Mouse (Mus musculus): ENCODE measurements around the gene Nr3c2. TPM values are rescaled to one million over a fixed set of nuclear protein-coding genes. Genes with fewer than 3 reads are reported as not detected.

The Nr3c2 gene
- polyA plus RNA-seq, 1 experiment, result 0.39 TPM

- TF ChIP-seq POLR2A (IDR thresholded peaks at IDR 0.05; ENCODE audit: borderline replicate concordance, low read depth, low read length) (no peak), CTCF (IDR thresholded peaks at IDR 0.05; ENCODE audit: low read depth, low read length) (no peak)
- no peak overlapping the region for H3K27ac ChIP-seq (ENCODE audit: insufficient read depth, low read depth, low read length)
- H3K4me1 ChIP-seq (ENCODE audit: control insufficient read depth, insufficient read depth, low read length), result no peaks in the 10 kb centered on the region
- H3K4me3 ChIP-seq (ENCODE audit: insufficient read depth, low read length), result no peak overlapping the region
Measured at GRCm38 (mm10) chr8:77223123-77223522, 323.9 kb downstream of the Nr3c2 start.

- Histone ChIP-seq H3K4me3 (ENCODE audit: insufficient read depth, low read length) (no peak overlapping the region), H3K4me1 (ENCODE audit: control insufficient read depth, insufficient read depth, low read length) (no peaks in the 10 kb centered on the region), H3K27ac (ENCODE audit: insufficient read depth, low read depth, low read length) (no peak overlapping the region)
- TF ChIP-seq CTCF (IDR thresholded peaks at IDR 0.05; ENCODE audit: low read depth, low read length) (no peak), POLR2A (IDR thresholded peaks at IDR 0.05; ENCODE audit: borderline replicate concordance, low read depth, low read length) (no peak)
Measured at GRCm38 (mm10) chr8:77227742-77228141, 328.5 kb downstream of the Nr3c2 start.

DNA sequence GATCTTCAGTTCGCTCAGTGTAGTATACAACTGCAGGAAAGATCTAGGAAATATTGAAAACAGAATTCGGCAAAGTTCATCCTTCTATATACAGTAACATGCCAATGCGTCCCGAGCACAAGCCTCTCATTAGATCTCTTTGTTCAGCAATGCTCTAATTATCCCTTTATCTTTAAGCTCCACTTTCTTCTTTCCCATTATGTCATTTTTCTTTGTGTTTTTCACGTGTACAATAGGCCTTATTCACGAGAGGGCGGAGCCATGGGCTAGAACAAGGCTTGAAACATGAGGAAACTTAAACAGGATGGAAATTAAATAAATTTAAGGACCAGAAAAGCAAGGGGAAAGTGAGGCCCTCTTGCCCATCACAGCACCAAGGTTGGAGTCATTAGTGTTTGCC lies 329.4 kb downstream of the Nr3c2 start:
- H3K4me3 ChIP-seq (ENCODE audit: insufficient read depth, low read length), result no peak overlapping the region
- no peak overlapping the region for H3K27ac ChIP-seq (ENCODE audit: insufficient read depth, low read depth, low read length)
- TF ChIP-seq POLR2A (IDR thresholded peaks at IDR 0.05; ENCODE audit: borderline replicate concordance, low read depth, low read length), result no peak
- TF ChIP-seq CTCF (IDR thresholded peaks at IDR 0.05; ENCODE audit: low read depth, low read length), result no peak
- H3K4me1 ChIP-seq (ENCODE audit: control insufficient read depth, insufficient read depth, low read length), result no peaks in the 10 kb centered on the region

DNA sequence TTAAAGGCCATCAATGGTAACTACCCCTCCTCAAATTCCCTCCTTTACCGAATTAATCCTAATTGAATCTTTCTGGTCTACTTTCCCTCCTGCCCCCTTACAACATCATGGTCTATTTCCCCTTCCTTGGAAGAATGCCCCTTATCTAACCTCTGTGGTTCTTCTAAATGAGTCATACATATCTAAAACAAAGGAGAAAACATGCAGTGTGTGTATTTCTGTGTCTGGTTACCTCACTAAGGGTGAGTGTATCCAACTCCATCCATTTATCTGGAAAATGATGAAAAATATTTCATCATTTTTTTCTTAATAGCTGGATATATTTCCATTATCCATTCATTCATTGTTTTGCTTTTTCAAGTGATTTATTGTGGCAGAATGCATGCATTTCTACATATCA lies 332.0 kb downstream of the Nr3c2 start:
- Histone ChIP-seq H3K27ac (ENCODE audit: insufficient read depth, low read depth, low read length) (no peak overlapping the region), H3K4me1 (ENCODE audit: control insufficient read depth, insufficient read depth, low read length) (no peaks in the 10 kb centered on the region), H3K4me3 (ENCODE audit: insufficient read depth, low read length) (no peak overlapping the region)
- TF ChIP-seq POLR2A (IDR thresholded peaks at IDR 0.05; ENCODE audit: borderline replicate concordance, low read depth, low read length) (no peak), CTCF (IDR thresholded peaks at IDR 0.05; ENCODE audit: low read depth, low read length) (no peak)

- Histone ChIP-seq H3K4me3 (ENCODE audit: insufficient read depth, low read length) (no peak overlapping the region), H3K4me1 (ENCODE audit: control insufficient read depth, insufficient read depth, low read length) (no peaks in the 10 kb centered on the region), H3K27ac (ENCODE audit: insufficient read depth, low read depth, low read length) (no peak overlapping the region)
- TF ChIP-seq POLR2A (IDR thresholded peaks at IDR 0.05; ENCODE audit: borderline replicate concordance, low read depth, low read length), result no peak
- no peak for TF ChIP-seq CTCF (IDR thresholded peaks at IDR 0.05; ENCODE audit: low read depth, low read length)
Measured at GRCm38 (mm10) chr8:77231834-77232233, 332.6 kb downstream of the Nr3c2 start.

GRCm38 (mm10) chr8:77232411-77232810 lies 333.2 kb downstream of the Nr3c2 start:
- no peaks in the 10 kb centered on the region for H3K4me1 ChIP-seq (ENCODE audit: control insufficient read depth, insufficient read depth, low read length)
- H3K27ac ChIP-seq (ENCODE audit: insufficient read depth, low read depth, low read length), result no peak overlapping the region
- H3K4me3 ChIP-seq (ENCODE audit: insufficient read depth, low read length), result no peak overlapping the region
- no peak for TF ChIP-seq POLR2A (IDR thresholded peaks at IDR 0.05; ENCODE audit: borderline replicate concordance, low read depth, low read length)
- no peak for TF ChIP-seq CTCF (IDR thresholded peaks at IDR 0.05; ENCODE audit: low read depth, low read length)

- Histone ChIP-seq H3K4me1 (ENCODE audit: control insufficient read depth, insufficient read depth, low read length) (no peaks in the 10 kb centered on the region), H3K4me3 (ENCODE audit: insufficient read depth, low read length) (no peak overlapping the region), H3K27ac (ENCODE audit: insufficient read depth, low read depth, low read length) (no peak overlapping the region)
- TF ChIP-seq CTCF (IDR thresholded peaks at IDR 0.05; ENCODE audit: low read depth, low read length) (no peak), POLR2A (IDR thresholded peaks at IDR 0.05; ENCODE audit: borderline replicate concordance, low read depth, low read length) (no peak)
Measured at GRCm38 (mm10) chr8:77236701-77237100, 337.5 kb downstream of the Nr3c2 start.

DNA sequence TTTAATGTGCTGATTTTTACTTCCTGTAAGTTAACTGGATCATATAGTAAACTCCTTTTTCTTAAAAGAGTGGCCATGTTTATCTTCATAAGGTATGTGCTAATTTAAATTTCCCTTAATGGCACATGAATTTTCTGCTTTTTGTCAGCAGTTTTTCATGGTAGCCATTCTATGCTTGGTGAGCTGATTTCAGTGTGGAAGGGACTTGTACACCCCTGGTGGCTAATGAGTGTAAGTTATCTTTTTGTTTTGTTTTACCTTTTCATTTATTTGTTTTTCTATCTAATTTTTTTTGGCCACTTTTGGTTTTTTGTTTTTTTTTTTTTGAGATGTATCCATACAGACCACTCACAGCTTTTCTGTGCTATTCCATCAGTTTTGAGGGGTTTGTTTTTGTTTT lies 340.2 kb downstream of the Nr3c2 start:
- no peak overlapping the region for H3K4me3 ChIP-seq (ENCODE audit: insufficient read depth, low read length)
- TF ChIP-seq CTCF (IDR thresholded peaks at IDR 0.05; ENCODE audit: low read depth, low read length), result no peak
- no peak for TF ChIP-seq POLR2A (IDR thresholded peaks at IDR 0.05; ENCODE audit: borderline replicate concordance, low read depth, low read length)
- H3K27ac ChIP-seq (ENCODE audit: insufficient read depth, low read depth, low read length), result no peak overlapping the region
- H3K4me1 ChIP-seq (ENCODE audit: control insufficient read depth, insufficient read depth, low read length), result no peaks in the 10 kb centered on the region

DNA sequence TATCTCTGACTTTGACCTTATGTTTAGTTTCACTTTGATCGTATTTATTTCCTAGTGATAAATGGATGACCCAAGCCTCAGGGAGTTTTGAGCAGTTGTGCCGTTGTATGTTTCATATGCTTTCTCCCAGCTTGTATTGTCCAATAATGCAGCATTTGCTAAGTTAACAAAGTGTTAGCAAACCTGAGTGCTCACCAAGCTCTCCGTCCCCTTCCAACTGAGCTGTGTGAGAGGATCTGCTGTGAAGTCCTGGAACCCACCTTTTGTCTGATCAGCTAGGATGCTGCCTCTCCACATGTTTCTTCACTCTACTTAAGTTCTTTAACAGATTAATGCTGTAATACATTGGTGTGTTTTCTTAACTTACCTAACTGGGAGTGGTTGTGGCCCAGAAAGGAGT lies 342.1 kb downstream of the Nr3c2 start:
- Histone ChIP-seq H3K27ac (ENCODE audit: insufficient read depth, low read depth, low read length) (no peak overlapping the region), H3K4me1 (ENCODE audit: control insufficient read depth, insufficient read depth, low read length) (no peaks in the 10 kb centered on the region), H3K4me3 (ENCODE audit: insufficient read depth, low read length) (no peak overlapping the region)
- TF ChIP-seq POLR2A (IDR thresholded peaks at IDR 0.05; ENCODE audit: borderline replicate concordance, low read depth, low read length) (no peak), CTCF (IDR thresholded peaks at IDR 0.05; ENCODE audit: low read depth, low read length) (no peak)

DNA sequence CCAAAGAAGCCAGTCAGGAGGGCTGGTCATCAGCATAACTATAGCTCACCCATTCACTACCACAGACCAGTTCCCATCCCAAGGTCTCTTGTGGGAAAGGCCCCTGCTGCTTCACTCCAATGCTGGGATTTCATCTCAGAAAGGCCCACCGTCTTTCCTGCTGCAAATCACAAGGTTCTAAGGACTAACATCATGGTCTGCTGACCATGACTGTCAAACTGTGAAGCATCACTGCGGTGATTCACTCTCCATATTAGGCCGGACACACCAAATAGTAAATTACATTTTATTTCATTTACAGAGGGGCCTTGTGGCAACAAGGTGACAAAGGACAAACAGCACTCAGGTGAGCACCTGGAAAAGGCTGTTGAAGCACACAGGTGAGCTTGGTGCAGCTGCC lies 350.9 kb downstream of the Nr3c2 start:
- no peaks in the 10 kb centered on the region for H3K4me1 ChIP-seq (ENCODE audit: control insufficient read depth, insufficient read depth, low read length)
- TF ChIP-seq POLR2A (IDR thresholded peaks at IDR 0.05; ENCODE audit: borderline replicate concordance, low read depth, low read length), result no peak
- TF ChIP-seq CTCF (IDR thresholded peaks at IDR 0.05; ENCODE audit: low read depth, low read length), result no peak

GRCm38 (mm10) chr8:77251134-77251533 lies 351.9 kb downstream of the Nr3c2 start:
- no peak overlapping the region for H3K4me3 ChIP-seq (ENCODE audit: insufficient read depth, low read length)
- no peak overlapping the region for H3K27ac ChIP-seq (ENCODE audit: insufficient read depth, low read depth, low read length)
- no peak for TF ChIP-seq POLR2A (IDR thresholded peaks at IDR 0.05; ENCODE audit: borderline replicate concordance, low read depth, low read length)
- no peak for TF ChIP-seq CTCF (IDR thresholded peaks at IDR 0.05; ENCODE audit: low read depth, low read length)
- no peaks in the 10 kb centered on the region for H3K4me1 ChIP-seq (ENCODE audit: control insufficient read depth, insufficient read depth, low read length)

More for the DNA sequence above, 350.9 kb downstream of the Nr3c2 start:
- Histone ChIP-seq H3K4me3 (ENCODE audit: insufficient read depth, low read length) (no peak overlapping the region), H3K27ac (ENCODE audit: insufficient read depth, low read depth, low read length) (no peak overlapping the region)
